Mouse (Mus musculus): ENCODE measurements around the gene Lrrc74b.

Lrrc74b gene

GRCm38 (mm10) chr16:17496499-17497305, 64.3 kb downstream of the Lrrc74b start:
- peak; percentile 64 for DNase-seq (ENCODE audit: low spot score)

Data from MN1 (cell line).